ENCODE assay signal across 8 mouse cellular contexts in genomic region chr14:118473831-118474193, GRCm38 (mm10).
DNase-seq lines count a peak whose midpoint lies in the region.

No protein-coding gene starts in this region.

- DNase-seq in cerebellum, postnatal 25 days: peak; percentile 7 to 20
- no peak for DNase-seq in cerebellum, adult 9-10 months
- peak; percentile 96 for DNase-seq in ZHBTc4 (ENCODE audit: low read depth, low spot score)
- peak; percentile 63 for DNase-seq in forelimb bud, embryonic 11.5 days (ENCODE audit: low read depth, low spot score)
- DNase-seq in kidney, postnatal 4 days: peak; percentile 61 to 65
- DNase-seq in lung, postnatal 10 days: peak; percentile 12
- peak; percentile 64 to 77 for DNase-seq in right cerebral cortex, postnatal 10 days (ENCODE audit: low spot score in 2 of 2)
- DNase-seq in urinary bladder, adult 2 months (ENCODE audit: low spot score): no peak

Comparison
In these comparisons a context has a peak if more than half of its experiments do, and no peak if none do; other contexts are left out.
1. DNase-seq: peak in cerebellum, postnatal 25 days (2 of 2), ZHBTc4 (single experiment), forelimb bud, embryonic 11.5 days (single experiment), kidney, postnatal 4 days (2 of 2), lung, postnatal 10 days (single experiment) and right cerebral cortex, postnatal 10 days (2 of 2); none in cerebellum, adult 9-10 months (single experiment) and urinary bladder, adult 2 months (single experiment).